Mouse (Mus musculus) left cerebral cortex, postnatal 10 days (tissue): ENCODE measurements around the gene Wdr60. TPM values are rescaled to one million over a fixed set of nuclear protein-coding genes. Genes with fewer than 3 reads are reported as not detected.

Experiments
- DNase-seq, 2 experiments: peaks; one replicate each; pipeline ENCODE4 v3.0.0; 2021 to 2022; ENCODE audit warnings: low spot score in 2 of 2, mixed read lengths in 1 of 2; ENCODE audit errors: extremely low spot score in 1 of 2
- intact Hi-C: fragments of 180-260 bp; cut with DNase I; formaldehyde crosslinking; loops from one replicate; pipeline ENCODE4 v1.15.1; 2025
- microRNA-seq: library from miRNA; unstranded; fragments of <30 nt; microRNA quantifications from one replicate; pipeline ENCODE4 v1.2.0, GENCODE M21; 2022
- total RNA-seq, 2 experiments: library from RNA; stranded (reverse); gene quantifications; 2 replicates each; pipeline ENCODE4 v1.2.3; 2021

Gene Wdr60
- total RNA-seq, 2 experiments from 2014 or later, result 12.9 to 14.3 TPM

GRCm38 (mm10) chr12:116202176-116202981 lies 60.4 kb downstream of the Wdr60 start:
- intact Hi-C loops, result loop anchor here (2.0 to 5.0 kb wide), 2 partner anchors 60 to 130 kb away; no protein-coding TSS in a partner anchor
- DNase-seq, result peak; percentile 67 to 71

GRCm38 (mm10) chr12:116198791-116199190 lies 64.0 kb downstream of the Wdr60 start:
- intact Hi-C loops, result no loop called here

DNA sequence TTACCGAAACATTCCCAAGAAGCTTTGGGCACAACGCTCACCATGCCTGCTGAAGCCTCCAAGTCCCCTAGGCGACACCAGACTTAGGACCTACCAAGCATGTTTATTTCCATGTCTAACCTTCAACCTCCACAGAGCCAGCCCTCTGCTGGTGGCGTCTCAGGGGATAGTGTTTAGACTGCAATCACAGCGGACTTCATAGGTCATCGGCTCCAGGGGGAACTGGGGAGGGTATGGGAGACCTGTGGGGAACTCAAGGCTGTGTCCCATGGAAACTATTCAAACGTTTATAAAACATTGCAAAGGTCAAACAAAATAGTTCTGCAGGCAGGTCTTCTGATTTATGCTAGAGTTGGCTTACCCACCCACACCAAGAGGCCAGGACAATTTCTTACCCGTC lies 66.6 kb downstream of the Wdr60 start:
- intact Hi-C loops, result no loop called here
- DNase-seq, result no peak

More at GRCm38 (mm10) chr12:116198791-116199190, 64.0 kb downstream of the Wdr60 start:
- no peak for DNase-seq

GRCm38 (mm10) chr12:116194641-116195040 lies 68.2 kb downstream of the Wdr60 start:
- no peak for DNase-seq
- intact Hi-C loops, result no loop called here

DNA sequence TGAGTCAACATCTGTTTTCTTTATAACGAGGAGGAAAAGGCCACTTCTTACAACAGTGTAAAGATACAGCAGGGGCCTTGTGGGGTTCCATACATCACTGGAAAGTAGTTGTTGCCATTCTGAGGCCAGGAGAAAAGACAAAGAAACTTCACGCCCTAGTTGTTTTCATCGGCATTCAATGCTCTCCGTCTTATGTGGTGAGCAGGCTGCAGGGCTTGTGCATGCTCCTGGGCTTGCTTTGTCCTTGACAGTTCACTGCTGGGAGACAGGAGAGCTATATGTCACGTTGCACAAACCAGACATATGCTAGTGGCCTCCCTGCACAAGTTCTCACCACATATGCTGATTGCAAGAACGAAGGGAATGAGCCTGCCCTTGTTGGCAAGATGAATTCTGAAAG lies 68.9 kb downstream of the Wdr60 start:
- DNase-seq, result no peak
- intact Hi-C loops, result no loop called here

- intact Hi-C loops, result no loop called here
- no peak for DNase-seq
These were observed 79.4 kb downstream of the Wdr60 start for GRCm38 (mm10) chr12:116183212-116183935.

DNA sequence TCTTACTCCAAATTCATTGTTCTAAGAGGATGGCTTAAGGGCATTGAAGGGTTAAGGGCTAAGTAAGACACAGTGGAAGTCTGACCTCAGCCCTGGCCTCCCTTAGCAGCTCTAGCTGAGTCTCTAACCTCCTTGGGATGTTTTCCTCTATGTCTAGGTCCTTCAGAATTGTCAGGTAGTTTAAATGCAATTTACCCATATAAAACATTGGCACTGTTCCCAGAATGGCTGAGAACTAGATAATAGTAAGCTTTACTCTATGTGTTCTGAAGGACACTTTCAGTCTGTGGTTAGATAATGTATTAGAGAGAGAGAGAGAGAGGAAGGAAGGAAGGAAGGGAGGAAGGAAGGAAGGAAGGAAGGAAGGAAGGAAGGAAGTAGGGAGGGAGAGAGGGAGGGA lies 80.4 kb downstream of the Wdr60 start:
- no peak for DNase-seq
- intact Hi-C loops, result no loop called here

DNA sequence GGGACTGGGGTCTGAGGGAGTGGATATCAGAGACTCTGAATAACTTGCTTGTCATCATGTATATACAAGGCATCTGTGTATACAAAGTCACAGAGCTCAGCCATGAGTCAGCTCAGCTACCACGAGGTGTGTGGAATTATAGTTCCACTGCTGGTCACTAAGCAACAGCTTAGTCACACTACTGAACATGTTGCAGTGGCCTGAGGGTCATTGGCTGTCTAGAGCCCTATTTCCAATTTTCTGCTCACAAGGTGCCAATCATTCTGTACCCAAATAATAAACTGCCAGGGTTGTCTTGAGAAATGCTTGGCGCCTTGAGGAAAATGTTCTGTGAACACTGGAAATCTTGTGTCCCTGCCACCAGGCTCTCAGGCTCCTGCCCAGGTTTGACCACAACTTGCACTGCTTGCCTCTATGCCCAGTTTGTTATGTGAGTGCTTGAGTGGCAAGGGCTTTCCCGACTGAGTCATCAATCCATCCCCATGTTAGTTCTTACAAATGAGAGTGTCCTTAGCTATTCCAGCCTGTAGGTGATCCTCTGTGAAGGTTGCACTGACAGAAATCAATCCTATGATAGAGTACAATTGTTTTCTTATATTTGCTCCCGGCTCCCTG lies 81.3 kb downstream of the Wdr60 start:
- no peak for DNase-seq
- intact Hi-C loops, result no loop called here

GRCm38 (mm10) chr12:116176930-116177329 lies 85.9 kb downstream of the Wdr60 start:
- no peak for DNase-seq
- intact Hi-C loops, result no loop called here

- DNase-seq, result no peak
- intact Hi-C loops, result no loop called here
These were observed 93.2 kb downstream of the Wdr60 start for GRCm38 (mm10) chr12:116169666-116170065.

DNA sequence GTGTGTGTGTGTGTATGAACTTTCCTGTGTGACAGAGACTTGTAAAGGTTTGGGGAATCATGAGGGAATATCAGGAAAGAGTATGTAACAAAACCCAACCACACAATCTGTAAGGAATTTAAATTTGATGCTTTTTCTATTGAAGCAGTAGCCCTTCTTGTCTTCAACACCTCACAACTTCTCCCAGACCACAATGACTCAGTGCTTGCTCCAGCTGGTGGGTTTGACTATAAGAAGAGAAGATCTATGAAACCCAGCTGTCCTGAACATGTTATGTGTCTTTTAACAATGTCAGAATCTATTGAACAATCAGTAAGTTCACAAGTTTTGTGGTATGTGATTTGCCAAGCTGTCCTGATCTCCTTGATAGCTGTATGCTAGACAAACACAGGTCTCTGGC lies 97.5 kb downstream of the Wdr60 start:
- intact Hi-C loops, result no loop called here
- no peak for DNase-seq

DNA sequence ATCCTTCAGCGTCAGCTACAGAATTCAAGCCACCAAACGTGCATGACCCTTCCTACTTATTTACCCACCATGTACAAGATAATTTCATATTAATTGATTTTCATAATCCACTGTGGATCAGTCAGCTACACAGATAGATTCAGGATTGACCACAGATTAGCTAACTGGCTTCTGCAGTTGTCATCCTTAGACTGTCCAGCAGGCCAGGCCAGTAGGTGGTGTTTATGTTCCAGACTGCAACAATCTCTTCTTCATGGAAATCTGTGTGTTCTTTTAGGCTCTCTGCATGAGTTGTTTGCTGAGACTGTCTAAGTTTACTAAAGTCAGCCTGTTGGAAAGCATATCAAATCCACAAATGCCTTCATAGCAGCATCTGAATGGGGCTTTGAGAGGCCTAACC lies 103.1 kb downstream of the Wdr60 start:
- intact Hi-C loops, result no loop called here
- DNase-seq, result no peak

- intact Hi-C loops, result no loop called here
- DNase-seq, result no peak
These were observed 103.6 kb downstream of the Wdr60 start for GRCm38 (mm10) chr12:116159223-116159622.

- no peak for DNase-seq
- intact Hi-C loops, result no loop called here
These were observed 105.9 kb downstream of the Wdr60 start for GRCm38 (mm10) chr12:116156792-116157532.

Small RNAs within 50 kb of the gene (microRNA-seq; reads per million reads assigned to microRNA genes)
- gene Gm23190, result not detected

Other genes starting within 250 kb of the Wdr60 start
- gene Zfp386, start 215.3 kb downstream of the Wdr60 start, total RNA-seq, result 10 to 100 TPM; 40.4 to 40.8 TPM
- gene Vipr2, start 185.3 kb downstream of the Wdr60 start, total RNA-seq, result 1 to 10 TPM; 2.0 to 2.3 TPM
- not detected for gene Gm11027, start 12.4 kb upstream of the Wdr60 start, total RNA-seq
- 10 to 100 TPM; 56.8 to 62.1 TPM for gene Esyt2, start 18.2 kb upstream of the Wdr60 start, total RNA-seq
- gene Ncapg2, start 142.4 kb upstream of the Wdr60 start, total RNA-seq, result 1 to 10 TPM; 7.4 to 8.8 TPM
- 100 to 1,000 TPM; 331 to 341 TPM for gene Ptprn2, start 222.7 kb upstream of the Wdr60 start, total RNA-seq